Mouse (Mus musculus): Measurements from ENCODE around the gene Rapgef1.

DNA sequence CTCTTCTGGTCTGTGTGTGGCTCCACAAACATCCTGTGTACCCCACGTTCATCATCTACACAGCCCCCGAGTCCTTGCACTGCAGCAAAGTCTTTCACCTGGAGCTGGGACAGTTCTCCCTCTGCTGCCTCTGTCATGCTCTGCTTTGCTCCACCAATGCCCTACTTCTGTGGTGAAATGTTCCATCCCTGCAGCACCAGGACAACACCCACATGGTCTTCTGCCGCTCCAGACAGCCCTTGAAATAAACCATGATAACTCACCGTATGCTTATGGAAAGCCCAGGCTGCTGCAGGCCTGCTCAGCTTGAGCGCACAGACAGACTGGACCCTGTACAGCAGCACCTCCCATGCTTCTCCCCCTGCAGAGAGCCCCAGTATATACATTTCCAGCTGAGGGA lies 94.6 kb downstream of the Rapgef1 start:
- no peak for TF ChIP-seq MAFK (IDR thresholded peaks at IDR 0.05; ENCODE audit: insufficient read depth, low read depth, low read length)
- no peak for TF ChIP-seq ZC3H11A (IDR thresholded peaks at IDR 0.05; ENCODE audit: borderline replicate concordance, low read depth, low read length)
- no peak for TF ChIP-seq ZNF384 (IDR thresholded peaks at IDR 0.05; ENCODE audit: low read depth, low read length)
- no peak for TF ChIP-seq HCFC1 (IDR thresholded peaks at IDR 0.05; ENCODE audit: borderline replicate concordance, insufficient read depth, low read length)
- no peak for TF ChIP-seq CHD2 (IDR thresholded peaks at IDR 0.05; ENCODE audit: low read depth, low read length)

Measured in ES-E14 (cell line).